Mouse (Mus musculus) lung, postnatal 0 days (tissue): ENCODE results near the gene Efnb2.

ENCODE experiments used
- CTCF ChIP-seq: IDR thresholded peaks from 2 replicates; pipeline ENCODE4 v1.5.1; 2016; ENCODE audit warnings: antibody characterized with exemption, mild to moderate bottlenecking
- EP300 ChIP-seq: IDR thresholded peaks from 2 replicates; pipeline ENCODE4 v1.6.1; 2016; ENCODE audit warnings: antibody characterized with exemption, mild to moderate bottlenecking, control low read depth

GRCm38 (mm10) chr8:8609791-8610190 lies 51.3 kb downstream of the Efnb2 start:
- TF ChIP-seq CTCF (no peak), EP300 (no peak)
